Comparison of ENCODE assay signal across 8 mouse cellular contexts in the genomic region with DNA sequence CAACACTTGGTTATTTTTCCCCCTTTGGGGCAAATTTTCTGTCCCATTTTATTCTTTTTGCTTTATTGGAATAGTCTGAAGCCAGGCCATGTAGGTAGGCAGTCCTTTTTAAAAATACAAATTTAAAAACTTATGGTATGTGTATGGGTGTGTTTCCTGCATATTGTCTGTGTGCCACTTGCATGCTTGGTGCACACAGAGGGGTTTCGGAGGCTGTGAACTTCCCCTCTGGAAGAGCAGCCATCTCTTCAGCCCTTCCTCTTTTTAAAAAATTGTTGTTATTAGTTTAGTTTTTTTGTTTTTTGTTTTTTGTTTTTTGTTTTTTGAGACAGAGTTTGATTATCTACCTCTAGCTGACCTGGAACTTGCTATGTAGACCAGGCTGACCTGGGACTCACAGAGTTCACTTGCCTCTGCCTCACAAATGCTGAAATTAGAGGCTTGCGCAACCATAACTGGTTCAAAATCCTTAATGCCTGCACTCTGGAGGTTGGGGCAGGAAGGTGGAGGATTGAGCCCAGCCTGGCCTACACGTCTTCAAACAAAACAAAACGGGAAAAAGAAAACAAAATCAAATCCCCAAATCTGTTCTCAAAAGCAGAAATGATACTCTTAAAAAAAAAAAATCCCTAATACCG. TPM values are rescaled to one million over a fixed set of nuclear protein-coding genes. Genes with fewer than 3 reads are reported as not detected.
DNase-seq lines count a peak whose midpoint lies in the region; ATAC-seq and TF ChIP-seq lines count a peak whose summit lies in the region.

No protein-coding gene starts in this region.

- TF ChIP-seq POLR2A in heart, adult 2 months (IDR thresholded peaks at IDR 0.05; ENCODE audit: insufficient read depth, low read depth, low read length): no peak
- no peak for TF ChIP-seq POLR2A in bone marrow macrophage, adult 2 months (IDR thresholded peaks at IDR 0.05; ENCODE audit: borderline replicate concordance, low read depth, low read length)

- H3K9me3 ChIP-seq in hindbrain, embryonic 14.5 days (ENCODE audit: control insufficient read depth, low read length): no peaks in the 10 kb centered on the region
- H3K9me3 ChIP-seq in midbrain, embryonic 10.5 days (replicated peaks): no peaks in the 10 kb centered on the region

- intact Hi-C loops in heart, adult 2 months (cut with DNase I): loop anchor here (2.0 to 10.0 kb wide), 2 partner anchors 48 kb away; a partner anchor contains a TSS
- intact Hi-C loops in heart, postnatal 25 days (cut with DNase I): loop anchor here (5.0 kb wide), 1 partner anchor 125 kb away; a partner anchor contains a TSS

- peak overlapping the region; percentile 72 for H3K4me3 ChIP-seq in heart, adult 2 months
- H3K4me3 ChIP-seq in bone marrow macrophage, adult 2 months (ENCODE audit: insufficient read depth, low read length): peak overlapping the region; percentile 89
- peak overlapping the region; percentile 38; the same call in 1 of the 2 replicates for H3K4me3 ChIP-seq in hindbrain, embryonic 14.5 days (replicated peaks; ENCODE audit: low read length)
- H3K4me3 ChIP-seq in midbrain, embryonic 10.5 days: peak overlapping the region; percentile 70

- peaks cover 3% of the 10 kb centered on the region for H3K4me1 ChIP-seq in heart, adult 2 months (ENCODE audit: control insufficient read depth, insufficient read depth, low read length)
- peaks cover 18% of the 10 kb centered on the region for H3K4me1 ChIP-seq in bone marrow macrophage, adult 2 months (ENCODE audit: control insufficient read depth, insufficient read depth, low read length)
- peaks cover 13% of the 10 kb centered on the region for H3K4me1 ChIP-seq in hindbrain, embryonic 14.5 days (replicated peaks; ENCODE audit: control insufficient read depth, insufficient read depth, low read length)
- H3K4me1 ChIP-seq in midbrain, embryonic 10.5 days: peaks cover 20% of the 10 kb centered on the region

- H3K9ac ChIP-seq in heart, adult 2 months (ENCODE audit: low read depth, low read length): peak overlapping the region; percentile 33; the same call in 1 of the 2 replicates
- no peak overlapping the region for H3K9ac ChIP-seq in hindbrain, embryonic 14.5 days

- no peak for TF ChIP-seq CTCF in heart, adult 2 months (IDR thresholded peaks at IDR 0.05)
- no peak for TF ChIP-seq CTCF in bone marrow macrophage, adult 2 months (IDR thresholded peaks at IDR 0.05; ENCODE audit: low read depth, low read length)

- no peak for TF ChIP-seq EP300 in heart, adult 2 months (IDR thresholded peaks at IDR 0.05; ENCODE audit: insufficient read depth, low read depth, low read length)

- no peak for ATAC-seq in hindbrain, embryonic 14.5 days (ENCODE audit: low FRiP score)

- peak overlapping the region; percentile 84 for H3K4me2 ChIP-seq in hindbrain, embryonic 14.5 days (replicated peaks)

- no peak for DNase-seq in heart, adult 2 months
- no peak for DNase-seq in heart, postnatal 25 days (ENCODE audit: low spot score)
- DNase-seq in hindbrain, embryonic 14.5 days (ENCODE audit: low spot score): no peak
- no peak for DNase-seq in midbrain, embryonic 10.5 days (ENCODE audit: low spot score)
- no peak for DNase-seq in frontal cortex, postnatal 36 days (ENCODE audit: low spot score in 2 of 2)
- DNase-seq in thymus, postnatal 25 days: no peak
- DNase-seq in adrenal gland, adult 18-20 months (ENCODE audit: low spot score in 2 of 2): no peak

- 33% methylated on average over 5 of the region's 5 CpGs for WGBS in heart, adult 2 months
- 39% methylated on average over 5 of the region's 5 CpGs for WGBS in hindbrain, embryonic 14.5 days
- WGBS in midbrain, embryonic 10.5 days: 39% methylated on average over 5 of the region's 5 CpGs

- no peaks in the 10 kb centered on the region for H3K79me2 ChIP-seq in heart, adult 2 months (replicated peaks; ENCODE audit: control insufficient read depth, insufficient read depth, low read length)

- no peaks in the 10 kb centered on the region for H3K36me3 ChIP-seq in heart, adult 2 months (ENCODE audit: control insufficient read depth, insufficient read depth, low read length)
- H3K36me3 ChIP-seq in hindbrain, embryonic 14.5 days (replicated peaks; ENCODE audit: control insufficient read depth, insufficient read depth): no peaks in the 10 kb centered on the region
- H3K36me3 ChIP-seq in midbrain, embryonic 10.5 days: no peaks in the 10 kb centered on the region

- no peaks in the 10 kb centered on the region for H3K27me3 ChIP-seq in heart, adult 2 months (ENCODE audit: control insufficient read depth, insufficient read depth, low read length)
- peaks cover 18% of the 10 kb centered on the region; the same call in 1 of the 2 replicates for H3K27me3 ChIP-seq in hindbrain, embryonic 14.5 days (ENCODE audit: control insufficient read depth, insufficient read depth, low read length)
- H3K27me3 ChIP-seq in midbrain, embryonic 10.5 days (ENCODE audit: low read depth, poor library complexity, severe bottlenecking): peaks cover 22% of the 10 kb centered on the region

- H3K27ac ChIP-seq in heart, adult 2 months: peak overlapping the region; percentile 83
- peak overlapping the region; percentile 100 for H3K27ac ChIP-seq in bone marrow macrophage, adult 2 months (ENCODE audit: insufficient read depth, low read depth, low read length)
- H3K27ac ChIP-seq in hindbrain, embryonic 14.5 days: no peak overlapping the region
- H3K27ac ChIP-seq in midbrain, embryonic 10.5 days (replicated peaks): peak overlapping the region; percentile 85; the same call in 1 of the 2 replicates

RNA-seq across cellular contexts. Expression of a gene that starts 0.8 kb away (rescaled TPM):
- 10 to 100 TPM; 10.1 to 18.1 TPM for total RNA-seq in heart, adult 2 months (2021)
- 17.0 and 22.2 TPM in 2 replicates for polyA plus RNA-seq in heart, adult 2 months (2012; rRNA removed)
- 10 to 100 TPM; 11.1 to 11.9 TPM for total RNA-seq in heart, postnatal 25 days (2021)
- polyA plus RNA-seq in bone marrow macrophage, adult 2 months (2012; ENCODE audit: insufficient read depth, insufficient read length, missing spikeins): 165 and 189 TPM in 2 replicates
- polyA plus RNA-seq in hindbrain, embryonic 14.5 days (2014; fragmentation: Nextera tagmentation; extraction: Ambion mirVana): 1.9 and 3.2 TPM in 2 replicates
- 6.7 and 6.9 TPM in 2 replicates for polyA plus RNA-seq in midbrain, embryonic 10.5 days (2016; fragmentation: Nextera tagmentation; extraction: Ambion mirVana)
- 10 to 100 TPM; 12.0 to 25.3 TPM for total RNA-seq in adrenal gland, adult 18-20 months (2021)

RNA-seq across cellular contexts. Expression of a gene that starts 36.4 kb away (rescaled TPM):
- 1 to 10 TPM; 1.1 to 1.3 TPM for total RNA-seq in heart, adult 2 months (2021)
- polyA plus RNA-seq in heart, adult 2 months (2012; rRNA removed): 2.1 and 3.0 TPM in 2 replicates
- total RNA-seq in heart, postnatal 25 days (2021): 1 to 10 TPM in 1 of 2 experiments, under 1 TPM in 1; 0.96 to 2.7 TPM
- polyA plus RNA-seq in bone marrow macrophage, adult 2 months (2012; ENCODE audit: insufficient read depth, insufficient read length, missing spikeins): not detected in 2 replicates
- not detected in 2 replicates for polyA plus RNA-seq in hindbrain, embryonic 14.5 days (2014; fragmentation: Nextera tagmentation; extraction: Ambion mirVana)
- not detected in 2 replicates for polyA plus RNA-seq in midbrain, embryonic 10.5 days (2016; fragmentation: Nextera tagmentation; extraction: Ambion mirVana)
- under 1 TPM; 0.17 to 0.26 TPM for total RNA-seq in adrenal gland, adult 18-20 months (2021)

RNA-seq across cellular contexts. Expression of a gene that starts 51.0 kb away (rescaled TPM):
- total RNA-seq in heart, adult 2 months (2021): 10 to 100 TPM in 1 of 2 experiments, 1 to 10 TPM in 1; 9.7 to 10.9 TPM
- 6.6 and 15.5 TPM in 2 replicates for polyA plus RNA-seq in heart, adult 2 months (2012; rRNA removed)
- 10 to 100 TPM; 11.6 to 12.1 TPM for total RNA-seq in heart, postnatal 25 days (2021)
- 15.3 and 22.1 TPM in 2 replicates for polyA plus RNA-seq in bone marrow macrophage, adult 2 months (2012; ENCODE audit: insufficient read depth, insufficient read length, missing spikeins)
- polyA plus RNA-seq in hindbrain, embryonic 14.5 days (2014; fragmentation: Nextera tagmentation; extraction: Ambion mirVana): 12.1 and 14.7 TPM in 2 replicates
- polyA plus RNA-seq in midbrain, embryonic 10.5 days (2016; fragmentation: Nextera tagmentation; extraction: Ambion mirVana): 42.6 and 43.6 TPM in 2 replicates
- 10 to 100 TPM; 14.1 to 23.3 TPM for total RNA-seq in adrenal gland, adult 18-20 months (2021)

RNA-seq across cellular contexts. Expression of a gene that starts 59.1 kb away (rescaled TPM):
- total RNA-seq in heart, adult 2 months (2021): under 1 TPM; 0.32 to 0.70 TPM
- 0.38 and 0.39 TPM in 2 replicates for polyA plus RNA-seq in heart, adult 2 months (2012; rRNA removed)
- total RNA-seq in heart, postnatal 25 days (2021): under 1 TPM in 1 of 2 experiments, not detected in 1; 0.20 TPM
- 0.62 and 1.0 TPM in 2 replicates for polyA plus RNA-seq in bone marrow macrophage, adult 2 months (2012; ENCODE audit: insufficient read depth, insufficient read length, missing spikeins)
- polyA plus RNA-seq in hindbrain, embryonic 14.5 days (2014; fragmentation: Nextera tagmentation; extraction: Ambion mirVana): 4.4 TPM in 2 replicates
- polyA plus RNA-seq in midbrain, embryonic 10.5 days (2016; fragmentation: Nextera tagmentation; extraction: Ambion mirVana): 8.7 and 11.0 TPM in 2 replicates
- total RNA-seq in adrenal gland, adult 18-20 months (2021): 1 to 10 TPM; 2.8 to 2.9 TPM

Comparison
In these comparisons a context has a peak if more than half of its experiments do, and no peak if none do; other contexts are left out.
1. H3K4me3 ChIP-seq: peak in every context shown above with its lines; median percentile 89 in bone marrow macrophage, adult 2 months; 72 in heart, adult 2 months; 70 in midbrain, embryonic 10.5 days; 38 in hindbrain, embryonic 14.5 days.